Mouse (Mus musculus): ENCODE data around the gene Arap1. TPM values are rescaled to one million over a fixed set of nuclear protein-coding genes. Genes with fewer than 3 reads are reported as not detected.

The Arap1 gene
- polyA plus RNA-seq (2012; rRNA removed) (92.6 and 99.2 TPM in 2 replicates), polyA plus RNA-seq (2014; fragmentation: Nextera tagmentation; extraction: Ambion mirVana) (77.1 and 87.3 TPM in 2 replicates)

GRCm38 (mm10) chr7:101347767-101348270 lies at the start of gene Arap1:
Gene Arap1, plus strand, starts transcription at chr7:101348067.
- H3K27me3 ChIP-seq (ENCODE audit: control insufficient read depth, insufficient read depth, low read length), result no peaks in the 10 kb centered on the region; the same call in 1 of the 2 replicates
- H3K27ac ChIP-seq (replicated peaks; ENCODE audit: low read depth, low read length), result no peak within 1 kb of the TSS
- ATAC-seq (ENCODE audit: low FRiP score, low read depth) (peak; percentile 88), DNase-seq (ENCODE audit: low spot score) (peak; percentile 52)
- H3K9ac ChIP-seq (ENCODE audit: low read depth, low read length, severe bottlenecking), result peak within 1 kb of the TSS; percentile 61
- peak within 1 kb of the TSS; percentile 61 for H3K4me3 ChIP-seq (replicated peaks; ENCODE audit: low read length)
- no peaks in the 10 kb centered on the region for H3K9me3 ChIP-seq (ENCODE audit: control insufficient read depth, low read length)
- H3K4me2 ChIP-seq (replicated peaks; ENCODE audit: low read depth, low read length, severe bottlenecking), result peak within 1 kb of the TSS; percentile 99
- H3K36me3 ChIP-seq (ENCODE audit: control insufficient read depth, insufficient read depth, low read length), result no peaks in the 10 kb centered on the region
- WGBS, result 2% methylated on average over 25 of the region's 35 CpGs
- H3K4me1 ChIP-seq (ENCODE audit: control insufficient read depth, insufficient read depth, low read length), result peaks cover 4% of the 10 kb centered on the region; the same call in 1 of the 2 replicates
- TF ChIP-seq POLR2A (IDR thresholded peaks at IDR 0.05; ENCODE audit: borderline replicate concordance, extremely low read depth, insufficient read depth, insufficient read length), result 0 out of 2 replicates have a peak, but pooled peaks have one; percentile 12

- 84% methylated on average over 3 of the region's 3 CpGs for WGBS
- Histone ChIP-seq H3K4me1 (ENCODE audit: control insufficient read depth, insufficient read depth, low read length) (peaks cover 18% of the 10 kb centered on the region), H3K27ac (replicated peaks; ENCODE audit: low read depth, low read length) (no peak overlapping the region), H3K27me3 (ENCODE audit: control insufficient read depth, insufficient read depth, low read length) (no peaks in the 10 kb centered on the region), H3K9me3 (ENCODE audit: control insufficient read depth, low read length) (no peaks in the 10 kb centered on the region), H3K36me3 (ENCODE audit: control insufficient read depth, insufficient read depth, low read length) (no peaks in the 10 kb centered on the region), H3K4me2 (replicated peaks; ENCODE audit: low read depth, low read length, severe bottlenecking) (no peak overlapping the region), H3K9ac (ENCODE audit: low read depth, low read length, severe bottlenecking) (no peak overlapping the region), H3K4me3 (replicated peaks; ENCODE audit: low read length) (no peak overlapping the region)
- TF ChIP-seq POLR2A (IDR thresholded peaks at IDR 0.05; ENCODE audit: borderline replicate concordance, extremely low read depth, insufficient read depth, insufficient read length), result no peak
- DNase-seq (ENCODE audit: low spot score) (no peak), ATAC-seq (ENCODE audit: low FRiP score, low read depth) (no peak)
These were observed 49.5 kb upstream of the Arap1 start for GRCm38 (mm10) chr7:101298375-101298774.

GRCm38 (mm10) chr7:101301361-101301880 lies 46.4 kb upstream of the Arap1 start:
- Histone ChIP-seq H3K27me3 (ENCODE audit: control insufficient read depth, insufficient read depth, low read length) (no peaks in the 10 kb centered on the region), H3K9me3 (ENCODE audit: control insufficient read depth, low read length) (no peaks in the 10 kb centered on the region), H3K4me3 (replicated peaks; ENCODE audit: low read length) (peak overlapping the region; percentile 76), H3K4me2 (replicated peaks; ENCODE audit: low read depth, low read length, severe bottlenecking) (peak overlapping the region; percentile 88), H3K9ac (ENCODE audit: low read depth, low read length, severe bottlenecking) (peak overlapping the region; percentile 66), H3K4me1 (ENCODE audit: control insufficient read depth, insufficient read depth, low read length) (peaks cover 14% of the 10 kb centered on the region), H3K36me3 (ENCODE audit: control insufficient read depth, insufficient read depth, low read length) (no peaks in the 10 kb centered on the region), H3K27ac (replicated peaks; ENCODE audit: low read depth, low read length) (peak overlapping the region; percentile 52; the same call in 1 of the 2 replicates)
- WGBS, result 1% methylated on average over 30 of the region's 30 CpGs
- no peak for TF ChIP-seq POLR2A (IDR thresholded peaks at IDR 0.05; ENCODE audit: borderline replicate concordance, extremely low read depth, insufficient read depth, insufficient read length)
- ATAC-seq (ENCODE audit: low FRiP score, low read depth) (peak; percentile 14), DNase-seq (ENCODE audit: low spot score) (peak; percentile 67)

- Histone ChIP-seq H3K9me3 (ENCODE audit: control insufficient read depth, low read length) (no peaks in the 10 kb centered on the region), H3K36me3 (ENCODE audit: control insufficient read depth, insufficient read depth, low read length) (no peaks in the 10 kb centered on the region), H3K4me3 (replicated peaks; ENCODE audit: low read length) (peak within 1 kb of the TSS; percentile 76), H3K4me2 (replicated peaks; ENCODE audit: low read depth, low read length, severe bottlenecking) (peak within 1 kb of the TSS; percentile 88), H3K27ac (replicated peaks; ENCODE audit: low read depth, low read length) (peak within 1 kb of the TSS; percentile 52; the same call in 1 of the 2 replicates), H3K27me3 (ENCODE audit: control insufficient read depth, insufficient read depth, low read length) (no peaks in the 10 kb centered on the region), H3K9ac (ENCODE audit: low read depth, low read length, severe bottlenecking) (peak within 1 kb of the TSS; percentile 66), H3K4me1 (ENCODE audit: control insufficient read depth, insufficient read depth, low read length) (peaks cover 10% of the 10 kb centered on the region)
- peak; percentile 83 for DNase-seq (ENCODE audit: low spot score)
- under 1% methylated on average over 24 of the region's 39 CpGs for WGBS
- ATAC-seq (ENCODE audit: low FRiP score, low read depth), result peak; percentile 93
- 0 out of 2 replicates have a peak, but pooled peaks have one; percentile 42 for TF ChIP-seq POLR2A (IDR thresholded peaks at IDR 0.05; ENCODE audit: borderline replicate concordance, extremely low read depth, insufficient read depth, insufficient read length)
These were observed 45.9 kb upstream of the Arap1 start, which contains the start of gene Atg16l2 for GRCm38 (mm10) chr7:101301881-101302456. Gene Atg16l2, minus strand, starts transcription at chr7:101302251.

- H3K9ac ChIP-seq (ENCODE audit: low read depth, low read length, severe bottlenecking), result peak overlapping the region; percentile 66; the same call in 1 of the 2 replicates
- WGBS, result 29% methylated on average over 7 of the region's 7 CpGs
These were observed 45.2 kb upstream of the Arap1 start for GRCm38 (mm10) chr7:101302691-101303090.

More at GRCm38 (mm10) chr7:101302691-101303090, 45.2 kb upstream of the Arap1 start:
- ATAC-seq (ENCODE audit: low FRiP score, low read depth) (no peak), DNase-seq (ENCODE audit: low spot score) (no peak)
- Histone ChIP-seq H3K4me1 (ENCODE audit: control insufficient read depth, insufficient read depth, low read length) (peaks cover 9% of the 10 kb centered on the region), H3K36me3 (ENCODE audit: control insufficient read depth, insufficient read depth, low read length) (no peaks in the 10 kb centered on the region), H3K27ac (replicated peaks; ENCODE audit: low read depth, low read length) (no peak overlapping the region; the same call in 1 of the 2 replicates), H3K4me2 (replicated peaks; ENCODE audit: low read depth, low read length, severe bottlenecking) (peak overlapping the region; percentile 88), H3K27me3 (ENCODE audit: control insufficient read depth, insufficient read depth, low read length) (no peaks in the 10 kb centered on the region), H3K4me3 (replicated peaks; ENCODE audit: low read length) (peak overlapping the region; percentile 76), H3K9me3 (ENCODE audit: control insufficient read depth, low read length) (no peaks in the 10 kb centered on the region)
- no peak for TF ChIP-seq POLR2A (IDR thresholded peaks at IDR 0.05; ENCODE audit: borderline replicate concordance, extremely low read depth, insufficient read depth, insufficient read length)

Measured in limb, embryonic 14.5 days (tissue).